Comparison of ENCODE assay signal across 9 mouse cellular contexts in the genomic region with DNA sequence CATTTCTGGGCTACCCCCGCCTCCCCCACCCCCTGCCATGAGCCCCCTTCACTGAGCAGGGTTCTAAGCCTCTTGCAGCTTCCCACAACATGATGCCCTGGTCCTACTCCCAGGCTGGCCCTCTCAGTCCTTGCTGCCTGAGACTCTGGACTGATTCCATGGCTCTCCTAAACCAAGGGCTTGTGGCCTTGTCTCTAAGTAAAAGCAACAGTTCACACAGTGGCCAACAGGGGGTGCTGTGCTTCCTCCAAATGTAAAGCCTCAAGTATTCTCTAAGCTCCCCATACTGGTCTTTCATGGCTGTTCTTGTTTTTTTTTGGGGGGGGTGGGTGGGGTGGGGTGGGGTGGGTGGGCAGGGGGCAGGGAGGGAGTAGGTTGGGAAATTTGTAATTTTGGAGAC. TPM values are rescaled to one million over a fixed set of nuclear protein-coding genes. Genes with fewer than 3 reads are reported as not detected.
DNase-seq lines count a peak whose midpoint lies in the region; ATAC-seq and TF ChIP-seq lines count a peak whose summit lies in the region.
"Had no signal": no experiment of that assay in that cellular context is flagged by ENCODE, and none has a peak within 500 bp of the region (broad histone marks: within the 10 kb centered on the region; RNA-seq: fewer than 3 reads in every experiment).

No protein-coding gene starts in this region.

- no peaks in the 10 kb centered on the region for H3K9me3 ChIP-seq in hindbrain, embryonic 11.5 days (ENCODE audit: control insufficient read depth, low read length)
- H3K9me3 ChIP-seq in hindbrain, embryonic 16.5 days (ENCODE audit: control insufficient read depth, low read length) = peaks cover 2% of the 10 kb centered on the region; the same call in 1 of the 2 replicates

- no peaks in the 10 kb centered on the region for H3K27me3 ChIP-seq in hindbrain, embryonic 11.5 days (ENCODE audit: control insufficient read depth, insufficient read depth, low read length)
- H3K27me3 ChIP-seq in hindbrain, embryonic 16.5 days (replicated peaks; ENCODE audit: control insufficient read depth, insufficient read depth, low read length) = no peaks in the 10 kb centered on the region

- H3K4me2 ChIP-seq in hindbrain, embryonic 11.5 days (replicated peaks; ENCODE audit: low read depth, low read length) = no peak overlapping the region
- H3K4me2 ChIP-seq in hindbrain, embryonic 16.5 days (ENCODE audit: low read length) = no peak overlapping the region

- TF ChIP-seq POLR2A in olfactory bulb, adult 2 months (IDR thresholded peaks at IDR 0.05; ENCODE audit: insufficient read depth, low read depth, low read length) = no peak

- 100% methylated on average over 1 of the region's 1 CpGs for WGBS in hindbrain, embryonic 11.5 days
- 100% methylated on average over 1 of the region's 1 CpGs for WGBS in hindbrain, embryonic 16.5 days
- WGBS in olfactory bulb, adult 2 months = 78% methylated on average over 1 of the region's 1 CpGs

- H3K36me3 ChIP-seq in hindbrain, embryonic 11.5 days (ENCODE audit: control insufficient read depth, insufficient read depth, low read length) = no peaks in the 10 kb centered on the region
- no peaks in the 10 kb centered on the region for H3K36me3 ChIP-seq in hindbrain, embryonic 16.5 days (ENCODE audit: control insufficient read depth, insufficient read depth, low read length)

- H3K4me1 ChIP-seq in hindbrain, embryonic 11.5 days (replicated peaks; ENCODE audit: control insufficient read depth, insufficient read depth, low read length) = no peaks in the 10 kb centered on the region
- H3K4me1 ChIP-seq in hindbrain, embryonic 16.5 days (ENCODE audit: control insufficient read depth, insufficient read depth, low read depth, low read length) = no peaks in the 10 kb centered on the region
- no peaks in the 10 kb centered on the region for H3K4me1 ChIP-seq in olfactory bulb, adult 2 months (ENCODE audit: control insufficient read depth, insufficient read depth, low read length)

- H3K27ac ChIP-seq in hindbrain, embryonic 11.5 days (ENCODE audit: low read depth, low read length) = no peak overlapping the region
- H3K27ac ChIP-seq in hindbrain, embryonic 16.5 days (ENCODE audit: low read depth, low read length) = no peak overlapping the region
- no peak overlapping the region for H3K27ac ChIP-seq in olfactory bulb, adult 2 months (ENCODE audit: insufficient read depth, low read depth, low read length)

- no peak overlapping the region for H3K9ac ChIP-seq in hindbrain, embryonic 11.5 days (ENCODE audit: low read depth, low read length)
- no peak overlapping the region for H3K9ac ChIP-seq in hindbrain, embryonic 16.5 days (ENCODE audit: low read depth, low read length)

- TF ChIP-seq CTCF in olfactory bulb, adult 2 months (IDR thresholded peaks at IDR 0.05; ENCODE audit: insufficient read depth, low read depth, low read length) = peak; percentile 38; the same call in 1 of the 2 replicates

- no peak overlapping the region for H3K4me3 ChIP-seq in hindbrain, embryonic 11.5 days (ENCODE audit: low read depth, low read length)
- H3K4me3 ChIP-seq in hindbrain, embryonic 16.5 days (ENCODE audit: low read length) = no peak overlapping the region
- H3K4me3 ChIP-seq in olfactory bulb, adult 2 months (ENCODE audit: insufficient read depth, low read depth, low read length) = no peak overlapping the region

- no peak for ATAC-seq in hindbrain, embryonic 11.5 days (ENCODE audit: low FRiP score)
- no peak for ATAC-seq in hindbrain, embryonic 16.5 days
- peak; percentile 53 for ATAC-seq in CD4-positive, CD25-positive, alpha-beta regulatory T cell, adult 4 months

- DNase-seq in hindbrain, embryonic 11.5 days (ENCODE audit: low spot score) = peak; percentile 77
- DNase-seq in adipocyte (ENCODE audit: low spot score) = peak; percentile 87
- DNase-seq in embryo, embryonic 9.5 days (ENCODE audit: extremely low spot score) = peak; percentile 37
- DNase-seq in layer of hippocampus, postnatal 10 days (ENCODE audit: low spot score in 2 of 2) = peak; percentile 34 to 54
- peak; percentile 68 for DNase-seq in thymus, postnatal 25 days

RNA-seq across cellular contexts. Expression of a gene that starts 5.9 kb away (rescaled TPM):
- 0.26 and 0.45 TPM in 2 replicates for polyA plus RNA-seq in hindbrain, embryonic 11.5 days (2014; fragmentation: Nextera tagmentation; extraction: Ambion mirVana)
- polyA plus RNA-seq in hindbrain, embryonic 16.5 days (2015; fragmentation: Nextera tagmentation; extraction: Ambion mirVana) = 0.65 and 0.70 TPM in 2 replicates
- polyA plus RNA-seq in CD4-positive, CD25-positive, alpha-beta regulatory T cell, adult 4 months (2017; shearing (Covaris generic)) = 10 to 100 TPM; 16.2 to 19.2 TPM
- 1 to 10 TPM in 1 of 2 experiments, under 1 TPM in 1; 0.47 to 1.0 TPM for total RNA-seq in layer of hippocampus, postnatal 10 days (2021)
- polyA plus RNA-seq in olfactory bulb, adult 2 months (2012; ENCODE audit: insufficient read depth, insufficient read length, low replicate concordance, missing spikeins) = not detected in 2 replicates

RNA-seq across cellular contexts. Expression of a gene that starts 11.1 kb away (rescaled TPM):
- polyA plus RNA-seq in hindbrain, embryonic 11.5 days (2014; fragmentation: Nextera tagmentation; extraction: Ambion mirVana) = 0.13 and 0.29 TPM in 2 replicates
- polyA plus RNA-seq in hindbrain, embryonic 16.5 days (2015; fragmentation: Nextera tagmentation; extraction: Ambion mirVana) = 0.19 and 0.86 TPM in 2 replicates
- polyA plus RNA-seq in CD4-positive, CD25-positive, alpha-beta regulatory T cell, adult 4 months (2017; shearing (Covaris generic)) = not detected
- total RNA-seq in layer of hippocampus, postnatal 10 days (2021) = not detected
- polyA plus RNA-seq in olfactory bulb, adult 2 months (2012; ENCODE audit: insufficient read depth, insufficient read length, low replicate concordance, missing spikeins) = not detected in 2 replicates
- polyA plus RNA-seq: gonadal fat pad, adult 2 months had no signal

RNA-seq across cellular contexts. Expression of a gene that starts 29.0 kb away (rescaled TPM):
- polyA plus RNA-seq in hindbrain, embryonic 11.5 days (2014; fragmentation: Nextera tagmentation; extraction: Ambion mirVana) = 0.15 and 0.21 TPM in 2 replicates
- polyA plus RNA-seq in hindbrain, embryonic 16.5 days (2015; fragmentation: Nextera tagmentation; extraction: Ambion mirVana) = 0.66 and 0.96 TPM in 2 replicates
- polyA plus RNA-seq in CD4-positive, CD25-positive, alpha-beta regulatory T cell, adult 4 months (2017; shearing (Covaris generic)) = 10 to 100 TPM; 12.9 to 24.4 TPM
- under 1 TPM; 0.33 to 0.37 TPM for total RNA-seq in layer of hippocampus, postnatal 10 days (2021)
- not detected in 2 replicates for polyA plus RNA-seq in olfactory bulb, adult 2 months (2012; ENCODE audit: insufficient read depth, insufficient read length, low replicate concordance, missing spikeins)

RNA-seq across cellular contexts. Expression of a gene that starts 40.7 kb away (rescaled TPM):
- not detected in 2 replicates for polyA plus RNA-seq in hindbrain, embryonic 11.5 days (2014; fragmentation: Nextera tagmentation; extraction: Ambion mirVana)
- polyA plus RNA-seq in hindbrain, embryonic 16.5 days (2015; fragmentation: Nextera tagmentation; extraction: Ambion mirVana) = not detected in 2 replicates
- not detected for polyA plus RNA-seq in CD4-positive, CD25-positive, alpha-beta regulatory T cell, adult 4 months (2017; shearing (Covaris generic))
- not detected for total RNA-seq in layer of hippocampus, postnatal 10 days (2021)
- not detected in 2 replicates for polyA plus RNA-seq in olfactory bulb, adult 2 months (2012; ENCODE audit: insufficient read depth, insufficient read length, low replicate concordance, missing spikeins)
- polyA plus RNA-seq: gonadal fat pad, adult 2 months had no signal

RNA-seq across cellular contexts. Expression of a gene that starts 54.8 kb away (rescaled TPM):
- not detected in 2 replicates for polyA plus RNA-seq in hindbrain, embryonic 11.5 days (2014; fragmentation: Nextera tagmentation; extraction: Ambion mirVana)
- not detected in 2 replicates for polyA plus RNA-seq in hindbrain, embryonic 16.5 days (2015; fragmentation: Nextera tagmentation; extraction: Ambion mirVana)
- not detected for polyA plus RNA-seq in CD4-positive, CD25-positive, alpha-beta regulatory T cell, adult 4 months (2017; shearing (Covaris generic))
- total RNA-seq in layer of hippocampus, postnatal 10 days (2021) = not detected
- polyA plus RNA-seq in olfactory bulb, adult 2 months (2012; ENCODE audit: insufficient read depth, insufficient read length, low replicate concordance, missing spikeins) = not detected in 2 replicates
- polyA plus RNA-seq: gonadal fat pad, adult 2 months had no signal

Comparison
In these comparisons a context has a peak if more than half of its experiments do, and no peak if none do; other contexts are left out.
1. DNase-seq: peak in every context shown above with its lines; median percentile 87 in adipocyte; 77 in hindbrain, embryonic 11.5 days; 68 in thymus, postnatal 25 days; 44 in layer of hippocampus, postnatal 10 days; 37 in embryo, embryonic 9.5 days.
2. RNA of a gene that starts 5.9 kb away (polyA plus RNA-seq): 16.2 to 19.2 TPM in CD4-positive, CD25-positive, alpha-beta regulatory T cell, adult 4 months; 0.65 to 0.70 TPM in hindbrain, embryonic 16.5 days, 0.26 to 0.45 TPM in hindbrain, embryonic 11.5 days and not detected in olfactory bulb, adult 2 months; every median in the first group is over 10 times any median in the second.